Mouse (Mus musculus) lung, postnatal 0 days (tissue): ENCODE measurements around the gene Il16. TPM values are rescaled to one million over a fixed set of nuclear protein-coding genes. Genes with fewer than 3 reads are reported as not detected.

Experiments used
- ATAC-seq: fragments of 200-750 bp; cut with Nextera tagmentation; 2 replicates; pipeline ENCODE4 v1.8.0; 2017; ENCODE audit warnings: moderate library complexity
- DNase-seq: peaks from one replicate; pipeline ENCODE4 v3.0.0-alpha.2; 2016; ENCODE audit warnings: low spot score
- H3K27ac ChIP-seq: fragments of 300-500 bp; sonication (generic); 2 replicates; pipeline ENCODE4 v1.5.1; 2014; ENCODE audit warnings: antibody characterized with exemption, mild to moderate bottlenecking, low read length, mixed read lengths
- H3K27me3 ChIP-seq: fragments of 300-500 bp; sonication (generic); replicated peaks from 2 replicates; pipeline ENCODE4 v1.6.1; 2014; ENCODE audit warnings: low read length, mixed read lengths; ENCODE audit not compliant: insufficient read depth
- H3K36me3 ChIP-seq: fragments of 300-500 bp; sonication (generic); 2 replicates; pipeline ENCODE4 v1.6.1; 2014; ENCODE audit warnings: low read length, mixed read lengths; ENCODE audit not compliant: insufficient read depth
- H3K4me1 ChIP-seq: fragments of 300-500 bp; sonication (generic); 2 replicates; pipeline ENCODE4 v1.6.1; 2014; ENCODE audit warnings: antibody characterized with exemption, low read depth, low read length, mixed read lengths; ENCODE audit not compliant: insufficient read depth
- H3K4me2 ChIP-seq: fragments of 300-500 bp; sonication (generic); replicated peaks from 2 replicates; pipeline ENCODE4 v1.6.1; 2014; ENCODE audit warnings: low read depth, mild to moderate bottlenecking, low read length, moderate library complexity, mixed read lengths
- H3K4me3 ChIP-seq: fragments of 300-500 bp; sonication (generic); 2 replicates; pipeline ENCODE4 v1.5.1; 2014; ENCODE audit warnings: low read depth, low read length
- H3K9ac ChIP-seq: fragments of 300-500 bp; sonication (generic); replicated peaks from 2 replicates; pipeline ENCODE4 v1.6.1; 2014; ENCODE audit warnings: low read depth, mild to moderate bottlenecking
- H3K9me3 ChIP-seq: fragments of 300-500 bp; sonication (generic); 2 replicates; pipeline ENCODE4 v1.6.1; 2016; ENCODE audit warnings: low read length, mixed read lengths
- CTCF ChIP-seq: IDR thresholded peaks from 2 replicates; pipeline ENCODE4 v1.5.1; 2016; ENCODE audit warnings: antibody characterized with exemption, mild to moderate bottlenecking
- EP300 ChIP-seq: IDR thresholded peaks from 2 replicates; pipeline ENCODE4 v1.6.1; 2016; ENCODE audit warnings: antibody characterized with exemption, mild to moderate bottlenecking, control low read depth
- WGBS: fragments of 180-500 bp; shearing (Covaris S2); extraction: QIAGEN DNeasy Blood & Tissue Kit; methylation state at CpG from one replicate; pipeline ENCODE4 v1.1.7; 2014; 5-methylcytosine and 5-hydroxymethylcytosine counted together
- polyA plus RNA-seq: library from polyadenylated mRNA; unstranded; fragments of >200 nt; fragmentation: Nextera tagmentation; extraction: Ambion mirVana; gene quantifications from 2 replicates; pipeline ENCODE4 v1.2.1, GENCODE M21; 2015

Gene Il16
- polyA plus RNA-seq, 1 experiment from 2014 or later: 8.0 TPM

DNA sequence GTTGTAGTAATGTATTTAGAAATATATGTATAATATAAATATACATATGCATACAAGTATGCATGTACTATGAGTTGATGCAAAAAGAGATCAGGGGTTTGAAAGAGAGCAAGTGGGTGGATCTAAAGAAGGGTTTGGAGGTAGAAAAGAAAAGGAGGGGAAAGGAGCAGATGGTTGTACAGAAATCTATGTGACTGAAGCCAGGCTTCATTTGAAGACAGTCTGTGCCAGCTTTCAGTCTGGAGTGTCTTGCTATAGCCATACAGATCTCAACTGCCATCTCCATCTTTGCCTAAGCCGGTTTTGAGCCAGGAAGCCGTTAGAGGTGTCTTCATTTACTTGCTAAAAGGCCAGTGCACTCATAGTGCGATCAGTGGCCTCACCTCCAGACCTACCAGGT lies 130.3 kb downstream of the Il16 start:
- H3K4me1 ChIP-seq: no peaks in the 10 kb centered on the region
- H3K27me3 ChIP-seq: no peaks in the 10 kb centered on the region
- no peak for DNase-seq
- TF ChIP-seq CTCF: no peak
- no peak for TF ChIP-seq EP300
- no peak overlapping the region for H3K27ac ChIP-seq
- ATAC-seq: no peak
- H3K4me3 ChIP-seq: no peak overlapping the region
- 89% methylated on average over 3 of the region's 3 CpGs for WGBS
- H3K9ac ChIP-seq: no peak overlapping the region
- H3K9me3 ChIP-seq: no peaks in the 10 kb centered on the region
- no peak overlapping the region for H3K4me2 ChIP-seq
- no peaks in the 10 kb centered on the region for H3K36me3 ChIP-seq

DNA sequence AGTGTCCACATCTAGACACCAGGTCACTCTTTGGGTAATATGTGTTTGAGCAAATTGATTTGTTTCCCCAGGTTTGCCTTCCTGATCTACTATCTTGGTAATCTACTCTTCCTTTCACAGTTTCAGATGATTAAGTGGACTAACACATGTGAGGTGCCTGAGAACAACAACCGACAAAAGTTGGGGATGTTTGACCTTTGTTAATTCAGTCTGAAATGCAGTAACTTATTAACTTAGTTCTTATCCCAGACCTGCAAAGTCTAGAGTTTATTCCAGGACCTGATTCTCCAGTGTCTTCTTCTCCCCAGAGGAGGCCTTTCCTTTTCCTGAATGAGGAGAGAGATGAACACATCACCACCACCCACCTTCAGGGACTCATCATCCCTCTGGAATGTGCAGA lies 133.6 kb downstream of the Il16 start:
- TF ChIP-seq CTCF: no peak
- no peak for TF ChIP-seq EP300
- Histone ChIP-seq H3K27me3 (no peaks in the 10 kb centered on the region), H3K4me2 (no peak overlapping the region), H3K27ac (no peak overlapping the region), H3K9ac (no peak overlapping the region), H3K4me1 (no peaks in the 10 kb centered on the region), H3K4me3 (no peak overlapping the region), H3K36me3 (no peaks in the 10 kb centered on the region), H3K9me3 (no peaks in the 10 kb centered on the region)
- DNase-seq (no peak), ATAC-seq (no peak)
- 64% methylated on average over 1 of the region's 1 CpGs for WGBS

DNA sequence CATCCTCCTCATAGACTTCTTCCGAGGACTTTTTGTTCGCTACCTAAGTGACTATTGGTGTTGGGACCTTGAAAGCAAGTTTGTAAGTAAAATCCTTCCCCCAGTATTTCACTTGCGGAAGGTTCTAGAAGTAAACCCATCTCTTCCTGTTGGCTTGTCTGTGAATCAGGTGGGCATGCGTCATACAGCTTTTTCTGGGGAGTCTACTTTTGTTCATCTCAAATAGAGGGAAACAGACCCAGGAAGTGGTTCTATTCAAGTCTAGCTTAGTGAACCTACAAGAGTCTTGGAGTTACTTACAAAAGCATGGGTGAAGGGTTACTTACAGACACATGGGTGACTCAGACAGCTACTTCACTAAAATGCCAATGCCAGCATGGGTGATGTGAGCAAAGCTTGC lies 135.6 kb downstream of the Il16 start:
- H3K4me2 ChIP-seq: no peak overlapping the region
- DNase-seq (no peak), ATAC-seq (no peak)
- H3K4me3 ChIP-seq: no peak overlapping the region
- WGBS: 93% methylated on average over 4 of the region's 4 CpGs
- no peaks in the 10 kb centered on the region for H3K9me3 ChIP-seq
- H3K36me3 ChIP-seq: no peaks in the 10 kb centered on the region
- no peak overlapping the region for H3K9ac ChIP-seq
- no peak overlapping the region for H3K27ac ChIP-seq
- TF ChIP-seq CTCF (no peak), EP300 (no peak)
- no peaks in the 10 kb centered on the region for H3K27me3 ChIP-seq
- no peaks in the 10 kb centered on the region for H3K4me1 ChIP-seq

DNA sequence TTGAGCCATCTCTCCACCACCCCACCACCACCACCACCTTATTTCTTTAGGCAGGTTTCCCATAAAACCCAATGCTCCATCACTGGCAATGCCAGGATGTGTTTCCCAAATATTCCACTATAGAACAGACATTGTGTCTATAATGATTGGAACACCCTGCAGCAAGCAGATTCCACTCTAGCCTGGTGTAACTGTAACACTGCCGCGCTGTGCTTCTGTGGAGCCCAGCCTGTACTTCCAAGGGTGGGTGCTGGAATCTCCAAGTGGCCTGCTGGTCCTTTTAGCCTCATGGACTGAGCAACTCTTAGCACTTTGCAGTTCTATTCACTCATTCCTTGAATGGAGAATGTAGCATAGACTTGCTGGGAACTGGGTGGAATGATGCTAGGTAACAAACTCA lies 138.7 kb downstream of the Il16 start:
- no peak for TF ChIP-seq CTCF
- Histone ChIP-seq H3K4me3 (no peak overlapping the region), H3K36me3 (no peaks in the 10 kb centered on the region), H3K27me3 (no peaks in the 10 kb centered on the region), H3K4me2 (no peak overlapping the region), H3K9me3 (no peaks in the 10 kb centered on the region), H3K27ac (no peak overlapping the region), H3K9ac (no peak overlapping the region), H3K4me1 (no peaks in the 10 kb centered on the region)
- WGBS: 84% methylated on average over 2 of the region's 2 CpGs
- ATAC-seq (no peak), DNase-seq (no peak)

DNA sequence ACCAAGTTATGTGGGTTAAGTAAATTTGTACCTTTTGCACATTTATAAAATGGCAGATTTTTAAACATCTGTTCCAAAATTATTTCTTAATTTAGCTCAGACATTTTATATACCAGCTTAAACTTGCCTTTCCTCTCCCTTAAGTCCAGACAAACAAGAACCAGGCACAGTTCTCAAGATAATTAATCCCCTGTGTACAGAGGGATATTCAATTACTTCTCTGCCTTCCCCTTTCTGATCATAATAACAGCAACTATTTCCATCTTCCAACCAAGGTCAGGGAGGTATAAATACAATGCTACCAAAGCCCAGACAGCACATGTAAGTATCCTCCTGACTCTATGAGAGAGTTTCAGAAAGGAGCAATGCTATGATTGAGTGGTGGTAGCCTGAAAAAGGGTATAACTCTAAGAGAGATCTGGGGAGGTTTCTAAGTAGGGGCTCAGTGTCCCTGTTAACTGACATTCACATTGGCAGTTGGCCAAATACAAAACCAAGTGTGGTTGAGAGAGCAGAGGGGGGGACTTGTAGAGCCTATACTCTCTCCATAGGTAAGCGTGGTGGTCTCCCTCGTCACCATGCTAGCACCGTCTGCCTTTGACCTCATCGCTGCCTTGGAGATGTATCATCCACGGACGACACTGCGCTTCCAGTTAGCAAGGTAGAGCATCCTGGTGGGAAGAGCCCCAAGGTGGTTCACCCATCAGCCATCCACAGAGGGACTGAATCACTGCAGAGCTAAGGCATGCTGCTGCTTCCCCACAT lies 141.2 kb downstream of the Il16 start:
- Histone ChIP-seq H3K9ac (no peak overlapping the region), H3K4me3 (no peak overlapping the region), H3K27me3 (no peaks in the 10 kb centered on the region), H3K27ac (no peak overlapping the region), H3K4me2 (no peak overlapping the region), H3K36me3 (no peaks in the 10 kb centered on the region), H3K4me1 (no peaks in the 10 kb centered on the region), H3K9me3 (no peaks in the 10 kb centered on the region)
- TF ChIP-seq CTCF (no peak), EP300 (no peak)
- WGBS: 83% methylated on average over 7 of the region's 7 CpGs
- ATAC-seq (no peak), DNase-seq (no peak)

DNA sequence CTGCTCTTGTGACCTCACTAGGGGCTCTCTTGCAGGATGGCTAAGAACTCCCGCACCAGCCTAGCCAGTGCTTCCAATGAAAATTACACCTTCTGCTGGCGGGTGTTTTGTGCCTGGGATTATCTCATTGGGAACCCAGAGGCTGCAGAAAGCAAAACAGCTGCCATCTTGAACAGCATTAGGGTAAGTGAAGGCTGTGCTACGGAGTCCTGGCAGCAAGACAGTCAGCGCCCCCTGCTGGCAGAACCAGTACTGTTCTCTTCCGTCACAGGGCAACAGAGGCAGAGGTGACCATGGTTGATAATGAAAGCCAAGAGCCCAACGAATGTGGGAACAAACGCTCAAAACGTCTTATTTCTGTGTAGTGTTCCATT lies 145.6 kb downstream of the Il16 start:
- no peaks in the 10 kb centered on the region for H3K4me1 ChIP-seq
- no peak for TF ChIP-seq EP300
- TF ChIP-seq CTCF: peak; percentile 73
- WGBS: 58% methylated on average over 8 of the region's 8 CpGs
- H3K36me3 ChIP-seq: no peaks in the 10 kb centered on the region
- no peak overlapping the region for H3K27ac ChIP-seq
- no peaks in the 10 kb centered on the region for H3K9me3 ChIP-seq
- H3K27me3 ChIP-seq: no peaks in the 10 kb centered on the region
- ATAC-seq (no peak), DNase-seq (peak; percentile 6)
- no peak overlapping the region for H3K9ac ChIP-seq
- no peak overlapping the region for H3K4me2 ChIP-seq
- no peak overlapping the region for H3K4me3 ChIP-seq
